Mouse (Mus musculus) cerebral cortex, adult 2 months (tissue): ENCODE measurements around the gene Igsf6.

Source experiments
- WGBS: fragments of 180-500 bp; shearing (Covaris S2); methylation state at CpG from one replicate; pipeline ENCODE4 v1.1.7; 2018; 5-methylcytosine and 5-hydroxymethylcytosine counted together

The Igsf6 gene

DNA sequence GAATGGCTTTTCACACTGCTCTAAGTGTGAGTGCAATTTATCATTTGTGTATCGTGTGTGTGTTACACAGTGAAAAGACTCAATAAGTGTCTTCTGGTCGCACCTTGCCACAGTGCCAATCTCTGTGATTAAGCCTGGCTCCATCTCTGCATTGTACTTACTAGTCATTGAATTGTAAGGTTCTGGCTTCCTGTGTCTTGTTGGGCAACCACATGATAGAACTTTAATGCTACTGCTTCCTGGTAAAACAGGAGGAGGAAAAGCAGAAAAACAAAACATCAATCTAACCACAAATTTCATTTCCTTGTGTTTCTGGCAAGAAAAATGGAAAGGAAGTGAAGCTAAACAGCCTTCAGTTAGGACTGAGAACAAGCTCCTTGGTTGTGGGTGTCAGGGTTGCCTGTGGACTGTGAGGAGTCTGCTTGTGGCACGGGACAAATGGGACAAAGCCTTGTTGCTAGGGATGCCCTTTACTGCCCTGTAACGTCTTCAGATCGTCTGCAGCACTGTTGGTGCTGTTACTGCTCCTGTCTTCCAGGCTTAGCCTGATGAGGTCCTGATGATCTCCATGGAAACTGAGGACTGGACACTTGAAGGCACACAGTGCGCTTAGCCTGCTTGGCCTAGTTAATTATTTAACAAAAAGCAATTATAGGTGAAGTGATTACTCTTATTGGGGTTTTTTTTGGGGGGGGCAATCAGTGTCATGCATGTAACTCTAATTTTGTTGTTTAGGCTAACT, 14.7 kb downstream of the Igsf6 start:
- WGBS = 65% methylated on average over 6 of the region's 6 CpGs

DNA sequence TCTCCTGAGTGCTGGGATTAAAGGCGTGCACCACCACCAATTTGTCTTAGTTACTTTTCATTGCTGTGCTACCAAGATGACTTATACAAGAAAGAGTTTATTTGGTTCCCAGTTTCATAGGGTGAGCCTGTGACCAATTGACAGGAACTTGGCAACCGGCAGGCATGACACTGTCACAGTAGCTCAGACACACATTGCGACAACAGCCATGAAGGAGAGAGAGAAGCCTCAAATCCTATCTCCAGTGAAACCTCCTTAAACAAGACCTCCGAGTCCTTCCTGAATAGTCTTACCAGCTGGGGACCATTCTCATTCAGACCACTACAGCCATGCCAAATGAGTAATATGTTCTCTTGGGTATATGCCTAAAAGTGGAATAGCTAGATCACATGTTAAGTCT, 21.3 kb downstream of the Igsf6 start:
- WGBS = 91% methylated on average over 4 of the region's 4 CpGs

DNA sequence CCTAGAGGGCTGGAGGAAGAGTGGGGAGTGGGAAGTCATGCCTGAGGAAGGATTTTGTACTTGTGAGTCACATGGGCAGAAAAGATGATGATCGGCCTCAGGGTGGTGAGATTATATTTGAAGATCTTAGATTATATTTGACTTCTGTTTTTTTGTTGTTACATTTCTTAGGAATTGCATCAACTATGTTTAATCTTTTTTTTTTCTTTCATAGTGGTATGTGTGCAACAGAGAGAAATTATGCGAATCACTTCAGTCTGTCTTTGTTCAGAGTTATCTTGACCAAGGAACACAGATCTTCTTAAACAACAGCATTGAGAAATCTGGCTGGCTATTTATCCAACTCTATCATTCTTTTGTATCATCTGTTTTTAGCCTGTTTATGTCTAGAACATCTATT, 26.7 kb downstream of the Igsf6 start:
- 92% methylated on average over 2 of the region's 2 CpGs for WGBS

DNA sequence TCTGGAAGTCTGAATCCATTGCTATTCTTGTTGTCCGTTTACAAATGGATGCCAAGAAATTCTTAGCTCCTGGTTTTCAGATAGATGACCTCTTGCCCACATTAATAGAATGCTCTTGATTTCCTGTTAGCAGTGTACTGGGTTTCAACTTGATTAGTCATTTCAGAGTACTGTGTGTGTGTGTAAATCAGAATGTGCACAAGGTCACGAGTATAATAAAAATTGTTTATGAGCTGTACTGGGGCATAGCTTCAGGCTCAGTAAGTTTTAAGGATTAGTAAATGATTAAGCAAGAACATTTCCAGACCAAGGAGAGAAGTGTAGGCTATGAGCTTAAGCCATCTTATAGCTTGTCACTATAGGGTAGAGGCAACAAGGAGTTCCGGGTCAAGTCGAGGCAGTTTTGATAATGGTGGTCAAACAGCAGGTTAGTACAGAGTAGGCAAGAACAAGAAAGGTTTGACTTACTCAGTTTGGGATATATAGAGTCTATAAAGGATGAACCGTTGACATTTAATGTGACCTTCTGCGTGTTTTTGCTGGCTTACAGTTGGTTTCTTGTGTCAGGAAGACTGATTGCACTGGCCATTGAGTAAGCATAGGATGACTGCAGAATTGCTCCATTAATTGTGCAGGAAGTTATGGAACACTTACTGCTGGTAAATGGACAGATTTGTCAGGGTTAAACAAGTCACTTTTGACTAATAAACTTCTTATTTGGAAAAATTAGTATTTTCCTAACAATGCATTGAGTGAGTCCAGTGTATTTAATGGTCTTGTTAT, 28.5 kb downstream of the Igsf6 start:
- WGBS = 94% methylated on average over 6 of the region's 6 CpGs

DNA sequence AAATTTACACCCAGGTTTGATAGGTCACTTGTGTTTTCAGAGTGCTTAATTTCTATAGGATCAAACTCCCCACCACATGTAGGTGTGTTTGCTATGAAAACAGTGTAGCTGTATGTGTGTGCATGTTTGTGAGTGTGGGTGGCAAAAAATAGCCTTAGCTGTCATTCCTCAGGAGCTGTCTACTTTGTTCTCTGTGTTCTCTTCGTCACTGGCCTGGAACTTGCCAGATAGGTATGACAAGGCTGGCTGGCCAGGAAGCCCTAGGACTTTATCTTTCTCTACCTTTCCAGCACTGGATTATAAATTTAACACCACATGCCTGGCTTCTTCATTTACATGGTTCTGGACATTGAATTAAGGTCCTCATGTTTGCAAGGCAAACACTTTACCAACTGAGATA, 30.1 kb downstream of the Igsf6 start:
- WGBS = 84% methylated on average over 1 of the region's 1 CpGs

DNA sequence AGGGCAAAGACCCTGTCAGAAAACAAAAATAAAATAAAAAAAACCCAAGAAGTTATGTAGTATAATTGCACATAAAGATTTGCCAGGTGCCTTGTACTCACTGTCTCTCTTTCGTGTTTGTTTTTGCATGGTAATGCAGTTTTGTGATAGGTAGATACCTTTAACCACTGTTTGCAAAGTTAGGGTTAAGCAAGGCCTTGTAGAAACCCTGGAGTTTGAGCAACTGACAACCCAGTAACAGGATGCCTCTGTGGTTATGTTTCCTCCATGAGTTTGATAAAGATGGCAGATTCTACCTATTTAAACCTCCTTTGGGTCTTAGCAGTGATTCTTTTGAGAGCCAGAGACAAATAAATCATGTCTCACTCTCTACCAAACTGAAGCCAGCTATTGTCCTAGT, 30.9 kb downstream of the Igsf6 start:
- WGBS = 98% methylated on average over 1 of the region's 1 CpGs

DNA sequence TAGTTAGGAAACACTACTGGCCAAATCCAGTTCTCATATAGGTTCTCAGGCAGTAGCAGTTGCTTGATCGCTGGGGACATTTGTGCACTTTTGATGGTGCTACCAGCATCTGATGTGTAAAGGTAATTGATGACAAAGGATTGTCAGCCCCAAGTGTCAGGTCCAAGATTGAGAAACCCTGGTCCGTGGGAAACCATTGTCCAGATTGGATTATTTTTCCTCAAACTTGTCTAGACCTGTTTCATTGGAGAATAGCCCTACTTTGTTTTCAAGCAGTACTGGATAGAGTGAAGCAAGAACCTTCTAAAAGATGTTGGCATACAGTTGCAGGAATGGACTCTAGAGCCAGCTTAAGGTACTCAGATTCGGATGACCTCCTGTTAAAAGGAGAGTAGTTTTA, 31.4 kb downstream of the Igsf6 start:
- WGBS = 97% methylated on average over 3 of the region's 3 CpGs

DNA sequence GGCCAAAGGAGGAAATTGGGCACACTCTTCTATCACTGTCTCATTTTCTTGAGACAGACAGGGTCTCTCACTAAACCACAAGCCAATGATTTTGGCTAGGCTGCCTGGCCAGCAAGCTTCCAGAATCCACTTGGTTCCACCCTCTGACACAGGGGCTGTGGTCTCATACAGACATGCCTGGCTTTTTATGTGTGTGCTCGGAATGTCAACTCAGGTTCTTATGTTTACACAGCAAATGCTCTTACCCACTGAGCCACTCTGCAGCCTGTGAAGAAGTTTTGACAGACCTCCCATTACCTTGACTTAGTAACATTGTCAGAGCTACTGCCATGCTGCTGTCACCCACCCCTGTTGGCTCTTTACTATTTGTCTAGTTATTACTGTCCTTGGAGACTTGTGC, 32.4 kb downstream of the Igsf6 start:
- 77% methylated on average over 1 of the region's 1 CpGs for WGBS

DNA sequence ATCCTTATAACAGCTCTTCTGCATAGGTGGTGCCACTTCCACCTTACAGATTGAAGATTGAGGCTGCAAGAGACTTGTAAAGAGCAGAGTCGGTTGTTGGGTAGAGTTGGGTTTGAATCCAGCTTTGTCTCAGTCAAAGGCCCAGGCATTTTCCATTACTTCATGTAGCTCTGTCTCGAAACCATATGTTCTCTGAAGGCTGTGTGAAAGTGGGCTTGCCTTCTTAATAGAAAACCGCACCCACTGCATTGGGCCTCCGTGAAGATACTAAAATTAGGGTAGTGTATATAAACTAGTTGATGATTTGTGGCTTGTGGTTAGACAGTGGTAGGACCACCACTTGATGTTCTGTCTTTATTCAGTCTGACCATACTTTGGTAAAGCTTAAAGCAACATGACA, 33.8 kb downstream of the Igsf6 start:
- 79% methylated on average over 4 of the region's 4 CpGs for WGBS

DNA sequence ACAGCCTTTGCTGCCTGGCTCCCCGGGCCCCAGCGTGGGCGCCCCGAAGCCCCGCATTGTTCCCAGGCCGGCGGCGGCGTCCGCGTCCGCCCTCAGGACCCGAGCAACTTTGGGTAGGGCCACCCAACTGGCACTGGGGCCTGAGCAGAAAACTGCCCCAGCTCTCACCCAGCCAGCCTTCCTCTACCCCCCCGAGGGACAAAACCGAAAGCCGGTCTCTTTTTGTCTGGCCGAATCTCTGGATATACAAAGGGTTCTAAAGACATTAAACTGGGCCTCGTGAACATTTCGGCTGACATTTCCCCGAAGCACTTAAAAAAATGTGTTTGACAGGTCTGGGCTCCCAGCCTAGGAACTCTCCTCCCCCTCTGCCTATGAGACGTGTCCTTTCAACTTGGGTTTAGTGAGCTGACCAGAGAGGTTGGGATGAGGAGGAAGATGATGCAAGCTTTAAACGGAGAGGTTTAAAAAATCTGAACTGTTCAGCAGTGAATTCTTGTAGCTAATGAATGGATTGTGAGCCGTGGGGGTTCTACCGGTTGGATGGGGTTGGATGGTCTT, 39.1 kb downstream of the Igsf6 start:
- 1% methylated on average over 24 of the region's 24 CpGs for WGBS

DNA sequence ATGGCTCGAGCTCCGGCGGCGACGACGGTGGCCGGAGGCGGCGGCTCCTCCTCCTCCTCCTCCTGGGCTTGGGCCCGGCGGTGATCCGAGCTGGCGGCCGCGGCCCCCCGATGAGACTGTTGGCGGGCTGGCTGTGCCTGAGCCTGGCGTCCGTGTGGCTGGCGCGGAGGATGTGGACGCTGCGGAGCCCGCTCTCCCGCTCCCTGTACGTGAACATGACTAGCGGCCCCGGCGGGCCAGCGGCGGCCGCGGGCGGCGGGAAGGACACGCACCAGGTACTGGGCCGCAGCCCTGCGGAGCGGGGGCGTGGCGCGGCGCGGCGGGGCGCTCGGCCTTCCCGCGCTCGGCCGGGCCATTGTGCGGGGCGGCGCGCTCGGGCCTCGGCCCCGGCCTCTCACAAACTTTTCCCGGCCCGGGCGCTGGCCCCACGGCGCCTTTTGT, 39.7 kb downstream of the Igsf6 start:
- under 1% methylated on average over 55 of the region's 63 CpGs for WGBS

DNA sequence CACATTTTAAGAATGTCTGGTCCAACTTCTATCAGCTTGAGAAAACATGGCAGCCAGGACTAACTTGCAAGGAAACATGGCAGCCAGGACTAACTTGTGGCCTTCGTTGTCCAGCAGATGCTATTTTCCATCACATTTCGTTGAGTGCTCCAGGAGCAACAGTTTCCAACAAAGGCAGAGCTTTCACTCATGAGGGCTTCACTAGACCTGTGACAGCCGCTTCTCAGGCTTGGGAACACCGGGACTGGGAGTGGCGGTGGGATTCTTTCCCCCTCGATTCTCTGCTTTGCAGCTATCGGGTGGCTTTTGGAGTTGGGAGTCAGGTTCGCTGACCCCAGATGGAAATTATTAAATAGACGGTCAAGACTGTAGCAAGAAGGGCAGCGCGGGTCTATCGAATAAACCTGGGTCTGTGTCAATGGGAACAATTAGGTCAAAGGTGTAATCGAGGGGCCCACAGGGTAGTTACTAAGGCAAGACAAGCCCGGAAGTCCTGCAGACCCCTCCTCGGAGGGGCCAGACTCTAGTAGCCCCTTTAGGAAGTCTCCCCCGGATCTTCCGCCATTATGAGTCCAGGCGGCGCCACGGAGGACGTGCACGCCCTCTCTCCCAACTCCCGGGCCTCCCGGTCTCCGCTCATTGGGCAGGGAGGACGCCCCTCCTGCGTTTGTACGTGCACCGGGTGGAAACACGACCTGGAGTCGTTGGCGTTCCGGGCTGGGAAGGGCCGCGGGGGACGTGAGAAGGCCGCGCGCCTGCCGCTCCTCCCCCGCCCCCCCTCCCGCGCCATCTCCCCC, 40.3 kb downstream of the Igsf6 start, which contains the start of gene Mettl9:
Gene Mettl9 (plus strand): TSS at position 590 of the 797 bp plus-strand sequence.
- 2% methylated on average over 42 of the region's 43 CpGs for WGBS

DNA sequence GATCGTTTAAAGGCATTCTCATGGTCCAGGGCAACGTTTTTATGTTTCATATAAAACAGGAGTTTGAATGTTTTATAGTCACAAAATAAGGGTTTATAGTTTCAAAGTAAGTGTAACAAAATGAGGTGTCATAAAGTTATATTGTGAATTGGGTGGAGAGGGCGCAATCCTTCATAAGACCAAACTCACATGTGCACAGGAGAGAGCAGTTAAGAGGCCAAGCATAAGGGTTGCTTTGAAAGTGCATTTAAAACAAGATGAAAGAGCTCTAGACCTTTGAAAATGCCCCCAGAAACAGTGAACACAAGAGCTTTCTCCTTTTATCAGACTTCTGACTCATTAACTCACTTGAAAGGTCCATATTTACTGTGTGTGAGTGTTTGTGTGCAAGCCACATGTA, 48.1 kb downstream of the Igsf6 start:
- WGBS = 74% methylated on average over 3 of the region's 3 CpGs

DNA sequence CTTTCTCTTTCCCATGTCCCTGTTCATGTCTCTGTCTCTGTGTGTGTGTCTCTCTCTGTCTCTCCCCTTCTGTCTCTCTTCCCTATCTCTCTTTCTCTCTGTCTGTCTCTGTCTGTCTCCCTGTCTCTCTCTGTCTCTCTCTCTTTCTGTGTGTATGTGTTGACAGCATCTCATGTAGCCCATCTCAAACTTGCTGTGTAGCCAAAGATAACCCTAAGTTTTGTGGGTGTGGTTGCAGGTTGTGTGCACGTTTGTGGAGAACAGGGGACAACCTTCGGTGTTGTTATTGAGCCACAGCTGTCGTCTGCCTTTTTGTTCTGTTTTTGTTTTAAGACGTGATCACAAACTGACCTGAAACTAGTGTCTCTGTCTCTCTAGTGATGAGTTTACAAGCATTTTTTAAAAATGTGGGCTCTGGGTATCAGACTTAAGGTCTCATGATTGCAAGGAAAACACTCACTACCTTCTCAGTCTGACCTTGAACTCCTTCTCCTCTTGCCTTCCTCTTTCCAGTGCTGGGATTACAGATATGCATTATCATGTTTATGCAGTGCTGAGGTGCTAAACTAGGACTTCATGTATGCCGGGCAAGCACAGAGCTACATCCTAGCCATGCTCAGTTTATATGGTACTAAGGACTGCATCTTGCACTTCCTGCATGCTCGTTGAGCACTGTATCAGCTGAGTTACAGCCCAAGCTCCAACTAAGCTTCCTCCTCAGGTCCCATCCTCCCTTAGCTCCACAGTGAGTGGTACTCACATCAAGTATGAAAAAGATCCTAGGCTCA, 49.0 kb downstream of the Igsf6 start:
- WGBS = 80% methylated on average over 6 of the region's 6 CpGs

DNA sequence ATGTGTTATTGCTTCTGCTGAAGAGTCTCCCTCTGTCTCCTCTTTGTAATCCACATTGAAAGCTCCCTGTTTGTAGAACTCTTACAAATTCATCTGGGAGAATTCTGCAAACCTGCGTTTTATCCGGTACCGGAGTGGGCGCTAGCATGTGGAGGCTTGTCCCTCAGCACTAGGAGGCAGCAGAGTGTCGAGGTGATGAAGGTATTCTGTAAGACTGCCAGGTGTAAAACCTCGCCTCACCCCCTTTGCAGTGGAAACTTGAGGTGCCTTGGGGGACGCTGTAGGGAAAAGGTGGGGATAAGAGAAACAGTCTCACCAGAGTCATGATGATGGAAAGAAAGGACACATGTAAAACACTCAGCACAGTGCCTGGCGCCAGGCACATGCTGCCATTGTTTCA, 54.1 kb downstream of the Igsf6 start:
- WGBS = 44% methylated on average over 8 of the region's 8 CpGs

DNA sequence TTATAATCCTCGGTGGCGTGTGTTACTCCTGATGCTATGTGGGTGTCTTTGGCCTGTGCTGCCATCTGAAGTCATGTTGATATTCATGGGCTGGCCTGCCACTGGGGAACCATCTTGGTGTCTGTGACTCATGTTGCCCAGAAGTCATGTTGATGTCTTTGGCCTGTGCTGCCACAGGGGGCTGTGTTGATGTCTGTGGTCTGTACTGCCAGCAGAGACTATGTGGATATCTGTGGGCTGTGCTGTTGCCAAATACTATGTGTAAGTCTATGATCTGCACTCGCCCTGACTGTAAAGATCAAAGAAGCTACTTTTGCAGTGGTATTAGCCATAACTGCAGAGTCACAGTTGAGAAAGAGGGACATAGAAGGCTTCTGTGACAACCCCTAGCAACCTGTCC, 55.6 kb downstream of the Igsf6 start:
- WGBS = 81% methylated on average over 3 of the region's 3 CpGs

DNA sequence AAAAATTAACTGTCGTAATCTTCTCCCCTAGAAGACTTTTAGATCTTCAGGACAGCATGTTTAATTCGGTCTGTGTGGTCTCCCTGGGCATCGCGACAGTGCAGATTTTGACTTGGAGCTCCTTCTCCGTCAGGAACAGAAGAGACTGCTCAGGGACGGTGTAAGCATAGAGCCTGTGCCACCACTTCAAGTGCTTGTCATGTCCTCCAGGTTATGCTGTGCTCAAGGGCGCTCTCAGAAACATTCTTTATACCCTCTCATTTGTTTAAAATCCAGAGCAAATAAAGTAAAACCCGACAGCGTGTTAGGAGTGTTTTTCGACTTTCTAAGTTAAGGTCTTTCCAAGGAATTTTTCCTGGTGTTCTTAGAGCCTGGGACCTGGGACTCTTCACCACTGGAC, 59.9 kb downstream of the Igsf6 start:
- 94% methylated on average over 10 of the region's 10 CpGs for WGBS
